Mouse (Mus musculus) cerebellum, adult 2 months (tissue): ENCODE measurements around the gene Apobec3. TPM values are rescaled to one million over a fixed set of nuclear protein-coding genes. Genes with fewer than 3 reads are reported as not detected.

Source experiments
- DNase-seq, 2 experiments: peaks; one replicate each; pipeline ENCODE4 v3.0.0; 2021
- H3K27ac ChIP-seq: fragments of 200-500 bp; 2 replicates; pipeline ENCODE4 v1.5.1; 2012; ENCODE audit warnings: low read length, control low read depth, inconsistent platforms; ENCODE audit not compliant: insufficient read depth
- H3K27me3 ChIP-seq: fragments of 200-500 bp; 2 replicates; pipeline ENCODE4 v1.6.1; 2012; ENCODE audit warnings: inconsistent platforms, mild to moderate bottlenecking, low read length, moderate library complexity; ENCODE audit not compliant: control insufficient read depth, insufficient read depth
- H3K4me1 ChIP-seq: fragments of 200-500 bp; 2 replicates; pipeline ENCODE4 v1.6.1; 2011; ENCODE audit warnings: low read length; ENCODE audit not compliant: control insufficient read depth, insufficient read depth
- H3K4me3 ChIP-seq: fragments of 200-500 bp; replicated peaks from 2 replicates; pipeline ENCODE3; 2011; ENCODE audit warnings: mild to moderate bottlenecking, low read depth, low read length, control low read depth; ENCODE audit not compliant: insufficient read depth
- CTCF ChIP-seq: fragments of 200-500 bp; IDR thresholded peaks from 2 replicates; pipeline ENCODE4 v1.5.1; 2011; ENCODE audit warnings: low read depth, mild to moderate bottlenecking, control low read depth, low read length, moderate library complexity, borderline replicate concordance; ENCODE audit not compliant: insufficient read depth
- POLR2A ChIP-seq: fragments of 200-500 bp; IDR thresholded peaks from 2 replicates; pipeline ENCODE4 v1.6.1; 2011; ENCODE audit warnings: low read length, control low read depth, borderline replicate concordance; ENCODE audit not compliant: insufficient read depth
- WGBS: fragments of 180-500 bp; shearing (Covaris S2); methylation state at CpG from one replicate; pipeline ENCODE4 v1.1.7; 2018; 5-methylcytosine and 5-hydroxymethylcytosine counted together
- polyA plus RNA-seq: library from polyadenylated mRNA; depleted of rRNA; stranded (reverse); fragments of >200 nt; gene quantifications from 2 replicates; pipeline ENCODE4 v1.2.3, GENCODE M21; 2012

Gene Apobec3
- polyA plus RNA-seq, 1 experiment, result 3.6 TPM

DNA sequence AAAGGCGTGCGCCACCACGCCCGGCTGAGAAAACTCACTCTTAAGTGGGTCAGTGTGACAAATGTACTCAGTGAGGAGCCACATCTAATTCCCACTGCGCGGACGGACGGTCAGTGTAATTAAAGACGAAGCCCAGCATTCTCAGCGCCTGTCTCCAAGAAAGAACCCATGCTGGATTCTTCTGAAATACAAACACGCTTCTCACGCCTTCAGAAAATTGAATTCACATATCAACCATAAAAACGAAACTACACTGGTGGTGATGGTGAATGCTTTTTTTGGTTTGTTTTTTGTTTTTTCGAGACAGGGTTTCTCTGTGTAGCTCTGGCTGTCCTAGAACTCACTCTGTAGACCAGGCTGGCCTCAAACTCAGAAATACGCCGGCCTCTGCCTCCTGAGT is 48.5 kb downstream of the Apobec3 start:
- no peak for DNase-seq
- TF ChIP-seq CTCF, result no peak
- TF ChIP-seq POLR2A, result no peak
- Histone ChIP-seq H3K4me3 (no peak overlapping the region), H3K27me3 (no peaks in the 10 kb centered on the region), H3K4me1 (no peaks in the 10 kb centered on the region), H3K27ac (no peak overlapping the region)
- WGBS, result 85% methylated on average over 16 of the region's 16 CpGs

- no peaks in the 10 kb centered on the region for H3K4me1 ChIP-seq
- H3K27me3 ChIP-seq, result no peaks in the 10 kb centered on the region
- TF ChIP-seq CTCF (peak; percentile 88), POLR2A (no peak)
- DNase-seq, result no peak
- H3K4me3 ChIP-seq, result no peak overlapping the region
- 19% methylated on average over 8 of the region's 8 CpGs for WGBS
- H3K27ac ChIP-seq, result no peak overlapping the region
Measured at GRCm38 (mm10) chr15:79940932-79941331, 49.5 kb downstream of the Apobec3 start.

DNA sequence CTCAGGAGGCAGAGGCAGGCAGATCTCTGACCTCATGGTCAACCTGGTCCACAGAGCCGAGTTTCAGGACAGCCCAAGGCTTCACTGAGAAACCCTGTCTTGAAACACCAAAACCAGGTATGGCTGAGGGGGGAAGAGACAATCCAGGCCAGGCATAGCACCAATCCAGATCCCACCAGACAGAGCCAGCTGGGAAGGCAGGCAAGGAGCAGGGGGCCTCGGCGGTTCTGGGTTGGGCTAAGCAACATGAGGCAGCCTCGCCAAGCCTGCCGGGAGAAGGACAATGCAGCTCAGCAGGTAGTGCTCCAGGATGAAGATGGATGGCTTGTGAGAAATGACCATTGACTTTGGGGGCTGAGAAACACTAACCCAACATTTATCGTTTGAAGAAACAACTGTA is 51.1 kb downstream of the Apobec3 start:
- no peak for DNase-seq
- TF ChIP-seq POLR2A, result no peak
- no peak for TF ChIP-seq CTCF
- Histone ChIP-seq H3K27me3 (no peaks in the 10 kb centered on the region), H3K4me1 (no peaks in the 10 kb centered on the region), H3K27ac (no peak overlapping the region), H3K4me3 (no peak overlapping the region)
- WGBS, result 64% methylated on average over 6 of the region's 6 CpGs

DNA sequence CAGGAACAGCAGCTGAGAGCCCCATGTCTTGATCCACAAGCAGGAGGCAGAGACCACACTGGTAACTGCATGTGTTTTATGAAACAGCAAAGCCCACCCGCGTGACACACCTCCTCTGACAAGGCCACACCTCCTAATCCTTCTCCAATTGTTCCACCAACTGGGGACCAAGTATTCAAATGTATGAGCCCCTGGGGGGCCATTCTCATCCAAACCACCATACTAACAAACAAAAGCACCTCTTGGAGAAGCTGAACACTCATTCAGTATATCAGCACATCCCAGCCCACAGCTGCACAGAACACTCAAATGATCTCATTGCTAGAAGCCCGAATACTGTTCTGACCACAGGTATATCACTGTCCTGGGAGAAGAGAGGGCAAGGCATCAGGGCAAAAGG is 52.1 kb downstream of the Apobec3 start:
- 76% methylated on average over 3 of the region's 3 CpGs for WGBS
- Histone ChIP-seq H3K27me3 (no peaks in the 10 kb centered on the region), H3K4me3 (no peak overlapping the region), H3K27ac (no peak overlapping the region), H3K4me1 (no peaks in the 10 kb centered on the region)
- no peak for TF ChIP-seq POLR2A
- no peak for TF ChIP-seq CTCF
- no peak for DNase-seq

DNA sequence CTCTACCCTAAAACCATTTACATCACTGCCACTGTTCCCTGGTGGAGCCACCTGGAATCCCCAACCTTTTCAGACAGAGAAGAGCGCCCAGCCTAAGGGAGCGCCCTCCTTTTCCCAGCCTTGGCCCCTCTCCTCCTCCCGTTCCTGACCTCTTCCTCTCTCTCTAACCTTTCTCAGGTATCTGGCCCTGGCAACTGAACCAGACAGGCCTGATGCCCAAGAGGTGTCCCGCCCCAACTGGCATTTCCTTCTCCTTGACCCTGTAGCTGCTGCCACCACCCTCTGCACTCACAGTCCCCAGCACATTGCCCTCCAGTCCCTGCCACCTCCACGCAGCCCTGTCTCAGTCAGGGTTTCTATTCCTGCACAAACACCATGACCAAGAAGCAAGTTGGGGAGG is 53.5 kb downstream of the Apobec3 start:
- TF ChIP-seq CTCF (no peak), POLR2A (no peak)
- Histone ChIP-seq H3K4me3 (no peak overlapping the region), H3K27me3 (no peaks in the 10 kb centered on the region), H3K4me1 (no peaks in the 10 kb centered on the region), H3K27ac (no peak overlapping the region)
- no peak for DNase-seq
- WGBS, result 86% methylated on average over 5 of the region's 5 CpGs

GRCm38 (mm10) chr15:79946022-79946421 is 54.6 kb downstream of the Apobec3 start:
- peak; percentile 74 to 84 for DNase-seq
- Histone ChIP-seq H3K4me3 (no peak overlapping the region), H3K27ac (no peak overlapping the region), H3K27me3 (no peaks in the 10 kb centered on the region), H3K4me1 (peaks cover 4% of the 10 kb centered on the region; the same call in 1 of the 2 replicates)
- TF ChIP-seq POLR2A, result no peak
- TF ChIP-seq CTCF, result peak; percentile 98
- 9% methylated on average over 4 of the region's 4 CpGs for WGBS

GRCm38 (mm10) chr15:79946790-79947189 is 55.3 kb downstream of the Apobec3 start:
- TF ChIP-seq CTCF (peak; percentile 19; the same call in 1 of the 2 replicates), POLR2A (no peak)
- 74% methylated on average over 9 of the region's 9 CpGs for WGBS
- no peak for DNase-seq
- no peak overlapping the region for H3K4me3 ChIP-seq
- H3K4me1 ChIP-seq, result peaks cover 8% of the 10 kb centered on the region
- H3K27me3 ChIP-seq, result no peaks in the 10 kb centered on the region
- no peak overlapping the region for H3K27ac ChIP-seq

DNA sequence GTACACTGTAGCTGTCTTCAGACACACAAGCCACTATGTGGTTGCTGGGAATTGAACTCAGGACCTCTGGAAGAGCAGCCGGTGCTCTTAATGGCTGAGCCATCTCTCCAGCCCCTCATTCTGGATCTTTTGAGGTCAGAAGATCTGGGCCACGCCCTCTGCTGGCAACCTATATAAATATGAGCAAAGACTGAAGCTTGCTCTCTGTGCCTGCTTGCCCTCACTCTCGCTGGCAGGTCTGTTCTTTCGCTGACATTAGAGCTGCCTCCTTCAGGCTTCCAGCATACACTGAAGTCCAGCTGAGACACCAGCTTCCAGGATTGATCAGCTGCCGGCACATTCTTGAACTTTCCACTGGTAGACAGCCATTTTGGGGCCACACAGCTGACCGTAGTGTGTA is 56.2 kb downstream of the Apobec3 start:
- no peak for TF ChIP-seq CTCF
- TF ChIP-seq POLR2A, result no peak
- DNase-seq, result peak in 1 of 2 experiments; percentile 33
- Histone ChIP-seq H3K4me1 (peaks cover 8% of the 10 kb centered on the region), H3K27me3 (no peaks in the 10 kb centered on the region), H3K27ac (no peak overlapping the region), H3K4me3 (no peak overlapping the region)
- 60% methylated on average over 6 of the region's 6 CpGs for WGBS
